7 mouse cellular contexts compared by ENCODE assay signal in the genomic region with DNA sequence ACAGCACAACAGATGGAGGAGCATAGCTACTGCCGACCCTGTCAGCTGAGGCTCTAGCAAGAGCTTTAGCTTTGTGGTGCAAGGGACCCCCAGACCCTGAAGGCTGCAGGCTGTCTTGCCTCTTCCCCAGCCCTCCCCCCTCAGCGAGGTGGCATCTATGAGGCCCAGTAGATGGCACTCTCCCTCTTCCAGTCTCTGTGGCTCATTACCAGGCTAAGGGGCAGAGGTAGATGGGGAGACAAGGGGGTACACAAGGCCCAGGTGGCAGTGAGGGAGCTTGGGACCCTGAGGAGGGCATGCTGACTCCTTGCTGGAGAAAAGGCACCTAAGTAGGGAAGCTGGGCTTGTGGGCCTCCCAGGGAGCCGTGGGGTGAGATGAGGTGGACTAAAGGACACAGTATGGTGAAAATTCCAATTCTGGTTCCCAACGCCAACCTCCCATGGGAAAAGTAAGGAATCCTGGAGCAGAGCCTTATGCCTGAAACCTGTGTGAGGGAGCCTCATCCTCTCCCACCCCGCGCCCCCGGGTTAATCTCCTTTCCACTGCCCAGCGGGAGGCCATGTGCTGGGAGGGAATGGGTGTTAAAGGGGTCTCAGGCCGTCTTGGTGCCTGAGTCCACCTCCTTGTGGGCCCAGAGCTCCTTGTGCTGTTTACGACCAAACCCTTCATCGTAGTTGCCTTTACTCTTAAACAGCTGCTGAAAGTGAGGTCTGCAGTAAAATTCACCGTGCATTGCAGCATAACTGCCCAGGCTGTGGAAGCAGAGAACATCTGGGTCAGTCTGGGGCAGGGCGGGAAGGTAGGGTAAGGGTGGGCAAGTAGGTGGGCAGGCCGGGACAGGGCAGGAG. TPM values are rescaled to one million over a fixed set of nuclear protein-coding genes. Genes with fewer than 3 reads are reported as not detected.
DNase-seq lines count a peak whose midpoint lies in the region; ATAC-seq lines count a peak whose summit lies in the region.

No protein-coding gene starts in this region.

- no peak for ATAC-seq in liver, embryonic 12.5 days

- peak overlapping the region; percentile 99 for H3K27ac ChIP-seq in hindbrain, embryonic 10.5 days
- peak overlapping the region; percentile 82; the same call in 1 of the 2 replicates for H3K27ac ChIP-seq in liver, embryonic 12.5 days

- WGBS in hindbrain, embryonic 10.5 days: 66% methylated on average over 14 of the region's 14 CpGs
- 41% methylated on average over 14 of the region's 14 CpGs for WGBS in liver, embryonic 12.5 days (ENCODE audit: insufficient replicate concordance)

- peak overlapping the region; percentile 89 for H3K4me3 ChIP-seq in hindbrain, embryonic 10.5 days
- H3K4me3 ChIP-seq in liver, embryonic 12.5 days: peak overlapping the region; percentile 74

- H3K9me3 ChIP-seq in hindbrain, embryonic 10.5 days: no peaks in the 10 kb centered on the region
- H3K9me3 ChIP-seq in liver, embryonic 12.5 days (replicated peaks): no peaks in the 10 kb centered on the region

- H3K4me2 ChIP-seq in liver, embryonic 12.5 days: peak overlapping the region; percentile 99

- DNase-seq in right cerebral cortex, postnatal 14 days: peak; percentile 50
- DNase-seq in right cerebral cortex, adult 18-20 months: no peak
- DNase-seq in cerebellum, adult 9-11 months: peak; percentile 69
- DNase-seq in hindbrain, embryonic 10.5 days (ENCODE audit: low spot score): no peak
- DNase-seq in naive thymus-derived CD4-positive, alpha-beta T cell, adult 2 months (ENCODE audit: low read depth): peak; percentile 88
- no peak for DNase-seq in ovary, postnatal 10 days (ENCODE audit: low spot score)

- no peaks in the 10 kb centered on the region for H3K27me3 ChIP-seq in hindbrain, embryonic 10.5 days (ENCODE audit: insufficient read depth, poor library complexity, severe bottlenecking)
- peaks cover 37% of the 10 kb centered on the region for H3K27me3 ChIP-seq in liver, embryonic 12.5 days (replicated peaks)

- peaks cover 72% of the 10 kb centered on the region for H3K4me1 ChIP-seq in hindbrain, embryonic 10.5 days (replicated peaks)
- H3K4me1 ChIP-seq in liver, embryonic 12.5 days: peaks cover 45% of the 10 kb centered on the region

- peak overlapping the region; percentile 81; the same call in 1 of the 2 replicates for H3K9ac ChIP-seq in liver, embryonic 12.5 days

- H3K36me3 ChIP-seq in hindbrain, embryonic 10.5 days: peaks cover 68% of the 10 kb centered on the region
- H3K36me3 ChIP-seq in liver, embryonic 12.5 days: peaks cover 38% of the 10 kb centered on the region

RNA-seq across cellular contexts. Expression of a gene that starts 2.3 kb away (rescaled TPM):
- 0.67 TPM in 1 of 2 replicates, not detected in the other for polyA plus RNA-seq in hindbrain, embryonic 10.5 days (2016; fragmentation: Nextera tagmentation; extraction: Ambion mirVana)
- not detected in 2 replicates for polyA plus RNA-seq in liver, embryonic 12.5 days (2016; fragmentation: Nextera tagmentation; extraction: Ambion mirVana)

RNA-seq across cellular contexts. Expression of a gene that starts 2.4 kb away (rescaled TPM):
- 366 and 418 TPM in 2 replicates for polyA plus RNA-seq in hindbrain, embryonic 10.5 days (2016; fragmentation: Nextera tagmentation; extraction: Ambion mirVana)
- 109 and 112 TPM in 2 replicates for polyA plus RNA-seq in liver, embryonic 12.5 days (2016; fragmentation: Nextera tagmentation; extraction: Ambion mirVana)

RNA-seq across cellular contexts. Expression of a gene that starts 43.7 kb away (rescaled TPM):
- polyA plus RNA-seq in hindbrain, embryonic 10.5 days (2016; fragmentation: Nextera tagmentation; extraction: Ambion mirVana): 37.8 and 46.0 TPM in 2 replicates
- polyA plus RNA-seq in liver, embryonic 12.5 days (2016; fragmentation: Nextera tagmentation; extraction: Ambion mirVana): 12.2 and 12.6 TPM in 2 replicates

RNA-seq across cellular contexts. Expression of a gene that starts 57.8 kb away (rescaled TPM):
- 57.7 and 69.0 TPM in 2 replicates for polyA plus RNA-seq in hindbrain, embryonic 10.5 days (2016; fragmentation: Nextera tagmentation; extraction: Ambion mirVana)
- polyA plus RNA-seq in liver, embryonic 12.5 days (2016; fragmentation: Nextera tagmentation; extraction: Ambion mirVana): 53.9 and 56.6 TPM in 2 replicates

RNA-seq across cellular contexts. Expression of a gene that starts 58.4 kb away (rescaled TPM):
- polyA plus RNA-seq in hindbrain, embryonic 10.5 days (2016; fragmentation: Nextera tagmentation; extraction: Ambion mirVana): 85.6 and 98.1 TPM in 2 replicates
- polyA plus RNA-seq in liver, embryonic 12.5 days (2016; fragmentation: Nextera tagmentation; extraction: Ambion mirVana): 42.3 and 42.6 TPM in 2 replicates

Comparison
In these comparisons a context has a peak if more than half of its experiments do, and no peak if none do; other contexts are left out.
1. DNase-seq: peak in right cerebral cortex, postnatal 14 days (single experiment), cerebellum, adult 9-11 months (single experiment) and naive thymus-derived CD4-positive, alpha-beta T cell, adult 2 months (single experiment); none in right cerebral cortex, adult 18-20 months (single experiment), hindbrain, embryonic 10.5 days (single experiment) and ovary, postnatal 10 days (single experiment).